Mouse (Mus musculus) neural tube, embryonic 13.5 days (tissue): ENCODE data around the gene Ptpn1. TPM values are rescaled to one million over a fixed set of nuclear protein-coding genes. Genes with fewer than 3 reads are reported as not detected.

Experiments
- ATAC-seq: fragments of 200-750 bp; cut with Nextera tagmentation; 2 replicates; pipeline ENCODE4 v1.8.0; 2017; ENCODE audit warnings: low read depth, mild to moderate bottlenecking, moderate TSS enrichment, moderate library complexity
- H3K27ac ChIP-seq: fragments of 300-500 bp; sonication (generic); replicated peaks from 2 replicates; pipeline ENCODE4 v1.5.1; 2015; ENCODE audit warnings: moderate library complexity, mild to moderate bottlenecking, inconsistent platforms
- H3K27me3 ChIP-seq: fragments of 300-500 bp; sonication (generic); 2 replicates; pipeline ENCODE4 v1.6.1; 2015; ENCODE audit warnings: mild to moderate bottlenecking, inconsistent platforms
- H3K36me3 ChIP-seq: fragments of 300-500 bp; sonication (generic); 2 replicates; pipeline ENCODE4 v1.6.1; 2015; ENCODE audit warnings: mild to moderate bottlenecking, inconsistent platforms
- H3K4me1 ChIP-seq: fragments of 300-500 bp; sonication (generic); replicated peaks from 2 replicates; pipeline ENCODE4 v1.6.1; 2015; ENCODE audit warnings: inconsistent platforms
- H3K4me2 ChIP-seq: fragments of 300-500 bp; sonication (generic); 2 replicates; pipeline ENCODE4 v1.6.1; 2015; ENCODE audit warnings: inconsistent platforms, mild to moderate bottlenecking, moderate library complexity
- H3K4me3 ChIP-seq: fragments of 300-500 bp; sonication (generic); 2 replicates; pipeline ENCODE4 v1.5.1; 2015; ENCODE audit warnings: mild to moderate bottlenecking, inconsistent platforms
- H3K9ac ChIP-seq: fragments of 300-500 bp; sonication (generic); 2 replicates; pipeline ENCODE4 v1.6.1; 2015; ENCODE audit warnings: moderate library complexity, mild to moderate bottlenecking, inconsistent platforms
- H3K9me3 ChIP-seq: fragments of 300-500 bp; sonication (generic); 2 replicates; pipeline ENCODE4 v1.6.1; 2016; ENCODE audit warnings: inconsistent platforms
- WGBS: fragments of 180-500 bp; shearing (Covaris S2); methylation state at CpG from one replicate; pipeline ENCODE4 v1.1.7; 2015; 5-methylcytosine and 5-hydroxymethylcytosine counted together
- polyA plus RNA-seq: library from polyadenylated mRNA; unstranded; fragments of >200 nt; fragmentation: Nextera tagmentation; extraction: Ambion mirVana; gene quantifications from 2 replicates; pipeline ENCODE4 v1.2.1, GENCODE M21; 2015

Gene Ptpn1
- polyA plus RNA-seq, 1 experiment from 2014 or later = 110 TPM

- Histone ChIP-seq H3K4me3 (no peak overlapping the region), H3K4me2 (no peak overlapping the region), H3K4me1 (peaks cover 2% of the 10 kb centered on the region; the same call in 1 of the 2 replicates), H3K36me3 (no peaks in the 10 kb centered on the region), H3K27ac (no peak overlapping the region), H3K27me3 (no peaks in the 10 kb centered on the region), H3K9ac (no peak overlapping the region), H3K9me3 (0 out of 2 replicates have a peak, but pooled peaks cover 4% of the 10 kb centered on the region)
- ATAC-seq = no peak
- 74% methylated on average over 3 of the region's 3 CpGs for WGBS
These were observed 73.1 kb downstream of the Ptpn1 start for GRCm38 (mm10) chr2:168005005-168005404.

- H3K9ac ChIP-seq = no peak overlapping the region
- no peak overlapping the region for H3K4me2 ChIP-seq
- 62% methylated on average over 3 of the region's 3 CpGs for WGBS
- no peak overlapping the region for H3K27ac ChIP-seq
- peaks cover 8% of the 10 kb centered on the region for H3K4me1 ChIP-seq
- no peak overlapping the region for H3K4me3 ChIP-seq
- ATAC-seq = no peak
- H3K27me3 ChIP-seq = no peaks in the 10 kb centered on the region
- 0 out of 2 replicates have a peak, but pooled peaks cover under 1% of the 10 kb centered on the region for H3K9me3 ChIP-seq
- H3K36me3 ChIP-seq = no peaks in the 10 kb centered on the region
These were observed 73.8 kb downstream of the Ptpn1 start for GRCm38 (mm10) chr2:168005616-168006015.

GRCm38 (mm10) chr2:168006489-168006888 is 74.6 kb downstream of the Ptpn1 start:
- H3K4me1 ChIP-seq = peaks cover 16% of the 10 kb centered on the region
- WGBS = 88% methylated on average over 6 of the region's 6 CpGs

GRCm38 (mm10) chr2:168008132-168008531 is 76.3 kb downstream of the Ptpn1 start:
- no peak overlapping the region for H3K4me2 ChIP-seq
- H3K4me1 ChIP-seq = peaks cover 16% of the 10 kb centered on the region
- H3K4me3 ChIP-seq = no peak overlapping the region
- no peaks in the 10 kb centered on the region for H3K36me3 ChIP-seq
- H3K9ac ChIP-seq = no peak overlapping the region
- H3K27ac ChIP-seq = no peak overlapping the region
- 41% methylated on average over 3 of the region's 3 CpGs for WGBS
- no peaks in the 10 kb centered on the region for H3K27me3 ChIP-seq
- no peaks in the 10 kb centered on the region for H3K9me3 ChIP-seq
- ATAC-seq = no peak

More at GRCm38 (mm10) chr2:168006489-168006888, 74.6 kb downstream of the Ptpn1 start:
- Histone ChIP-seq H3K9ac (no peak overlapping the region), H3K9me3 (no peaks in the 10 kb centered on the region), H3K27me3 (no peaks in the 10 kb centered on the region), H3K4me2 (no peak overlapping the region), H3K36me3 (no peaks in the 10 kb centered on the region), H3K4me3 (no peak overlapping the region), H3K27ac (no peak overlapping the region)
- ATAC-seq = no peak

- WGBS = 33% methylated on average over 9 of the region's 9 CpGs
- 0 out of 2 replicates have a peak within 1 kb of the TSS, but pooled peaks have one; percentile 46 for H3K27ac ChIP-seq
These were observed 78.2 kb downstream of the Ptpn1 start, which contains the start of gene Ripor3 for GRCm38 (mm10) chr2:168009936-168010668. Ripor3 (minus strand) TSS chr2:168010618.

GRCm38 (mm10) chr2:168010893-168011292 is 79.0 kb downstream of the Ptpn1 start:
- Histone ChIP-seq H3K27ac (0 out of 2 replicates have a peak overlapping the region, but pooled peaks have one; percentile 46), H3K27me3 (no peaks in the 10 kb centered on the region), H3K9me3 (no peaks in the 10 kb centered on the region), H3K4me3 (no peak overlapping the region), H3K4me1 (peaks cover 16% of the 10 kb centered on the region), H3K36me3 (no peaks in the 10 kb centered on the region), H3K4me2 (no peak overlapping the region), H3K9ac (no peak overlapping the region)
- WGBS = 32% methylated on average over 11 of the region's 11 CpGs
- ATAC-seq = no peak

More at GRCm38 (mm10) chr2:168009936-168010668, 78.2 kb downstream of the Ptpn1 start, which contains the start of gene Ripor3:
- Histone ChIP-seq H3K27me3 (no peaks in the 10 kb centered on the region), H3K9me3 (no peaks in the 10 kb centered on the region), H3K4me2 (no peak within 1 kb of the TSS), H3K9ac (no peak within 1 kb of the TSS), H3K36me3 (no peaks in the 10 kb centered on the region), H3K4me1 (peaks cover 16% of the 10 kb centered on the region), H3K4me3 (no peak within 1 kb of the TSS)
- no peak for ATAC-seq

- Histone ChIP-seq H3K4me3 (no peak overlapping the region), H3K4me1 (peaks cover 7% of the 10 kb centered on the region; the same call in 1 of the 2 replicates), H3K27me3 (no peaks in the 10 kb centered on the region), H3K9me3 (no peaks in the 10 kb centered on the region), H3K27ac (no peak overlapping the region), H3K9ac (no peak overlapping the region), H3K36me3 (no peaks in the 10 kb centered on the region), H3K4me2 (no peak overlapping the region)
- no peak; the same call in 1 of the 2 replicates for ATAC-seq
- 19% methylated on average over 5 of the region's 5 CpGs for WGBS
These were observed 85.1 kb downstream of the Ptpn1 start for GRCm38 (mm10) chr2:168016951-168017391.

- Histone ChIP-seq H3K4me1 (peaks cover 7% of the 10 kb centered on the region; the same call in 1 of the 2 replicates), H3K9ac (no peak overlapping the region), H3K36me3 (no peaks in the 10 kb centered on the region), H3K27ac (no peak overlapping the region), H3K4me2 (no peak overlapping the region), H3K27me3 (no peaks in the 10 kb centered on the region), H3K4me3 (no peak overlapping the region), H3K9me3 (no peaks in the 10 kb centered on the region)
- 72% methylated on average over 9 of the region's 9 CpGs for WGBS
- no peak for ATAC-seq
These were observed 87.4 kb downstream of the Ptpn1 start for GRCm38 (mm10) chr2:168019201-168019715.

GRCm38 (mm10) chr2:168023763-168024402 is 92.0 kb downstream of the Ptpn1 start:
- no peaks in the 10 kb centered on the region for H3K36me3 ChIP-seq
- no peaks in the 10 kb centered on the region; the same call in 1 of the 2 replicates for H3K4me1 ChIP-seq
- H3K4me2 ChIP-seq = no peak overlapping the region
- H3K9me3 ChIP-seq = no peaks in the 10 kb centered on the region
- no peaks in the 10 kb centered on the region for H3K27me3 ChIP-seq
- ATAC-seq = no peak
- H3K9ac ChIP-seq = no peak overlapping the region
- WGBS = 74% methylated on average over 3 of the region's 3 CpGs
- H3K27ac ChIP-seq = no peak overlapping the region
- H3K4me3 ChIP-seq = no peak overlapping the region

GRCm38 (mm10) chr2:168025174-168025573 is 93.3 kb downstream of the Ptpn1 start:
- WGBS = 54% methylated on average over 12 of the region's 12 CpGs
- no peaks in the 10 kb centered on the region for H3K27me3 ChIP-seq
- no peaks in the 10 kb centered on the region for H3K4me1 ChIP-seq
- H3K4me2 ChIP-seq = no peak overlapping the region
- no peak for ATAC-seq
- H3K4me3 ChIP-seq = no peak overlapping the region
- no peaks in the 10 kb centered on the region for H3K9me3 ChIP-seq
- no peak overlapping the region for H3K27ac ChIP-seq
- no peaks in the 10 kb centered on the region for H3K36me3 ChIP-seq
- H3K9ac ChIP-seq = no peak overlapping the region

- Histone ChIP-seq H3K27ac (no peak overlapping the region), H3K27me3 (no peaks in the 10 kb centered on the region)
- WGBS = 89% methylated on average over 8 of the region's 8 CpGs
These were observed 94.0 kb downstream of the Ptpn1 start for GRCm38 (mm10) chr2:168025882-168026281.

GRCm38 (mm10) chr2:168026467-168026866 is 94.6 kb downstream of the Ptpn1 start:
- Histone ChIP-seq H3K27me3 (no peaks in the 10 kb centered on the region), H3K36me3 (no peaks in the 10 kb centered on the region), H3K4me3 (no peak overlapping the region), H3K9me3 (no peaks in the 10 kb centered on the region), H3K4me1 (no peaks in the 10 kb centered on the region), H3K9ac (no peak overlapping the region), H3K27ac (no peak overlapping the region), H3K4me2 (no peak overlapping the region)
- 42% methylated on average over 3 of the region's 3 CpGs for WGBS
- no peak for ATAC-seq

More at GRCm38 (mm10) chr2:168025882-168026281, 94.0 kb downstream of the Ptpn1 start:
- no peak for ATAC-seq
- Histone ChIP-seq H3K4me2 (no peak overlapping the region), H3K4me3 (no peak overlapping the region), H3K9me3 (no peaks in the 10 kb centered on the region), H3K9ac (no peak overlapping the region), H3K4me1 (no peaks in the 10 kb centered on the region), H3K36me3 (no peaks in the 10 kb centered on the region)
